Mouse (Mus musculus): ENCODE measurements around the gene Tshr. TPM values are rescaled to one million over a fixed set of nuclear protein-coding genes. Genes with fewer than 3 reads are reported as not detected.
"Not testable (repeated sequence)": the region's sequence is repeated elsewhere in the genome, so short reads cannot be mapped to it uniquely, and the experiment has no call there.

The Tshr gene
- polyA plus RNA-seq (2017; shearing (Covaris generic)) = not detected

GRCm38 (mm10) chr12:91384281-91385017 lies at the start of gene Tshr, which contains the start of gene Cep128:
Gene Tshr (plus strand): TSS chr12:91384563.
Gene Cep128 (minus strand): TSS chr12:91384409.
- peak; percentile 100 for ATAC-seq

GRCm38 (mm10) chr12:91338656-91339055 lies 45.7 kb upstream of the Tshr start:
- ATAC-seq = not testable (repeated sequence)

- no peak for ATAC-seq
Observed at GRCm38 (mm10) chr12:91353783-91354182, 30.6 kb upstream of the Tshr start.

GRCm38 (mm10) chr12:91369173-91369572 lies 15.2 kb upstream of the Tshr start:
- ATAC-seq = no peak

DNA sequence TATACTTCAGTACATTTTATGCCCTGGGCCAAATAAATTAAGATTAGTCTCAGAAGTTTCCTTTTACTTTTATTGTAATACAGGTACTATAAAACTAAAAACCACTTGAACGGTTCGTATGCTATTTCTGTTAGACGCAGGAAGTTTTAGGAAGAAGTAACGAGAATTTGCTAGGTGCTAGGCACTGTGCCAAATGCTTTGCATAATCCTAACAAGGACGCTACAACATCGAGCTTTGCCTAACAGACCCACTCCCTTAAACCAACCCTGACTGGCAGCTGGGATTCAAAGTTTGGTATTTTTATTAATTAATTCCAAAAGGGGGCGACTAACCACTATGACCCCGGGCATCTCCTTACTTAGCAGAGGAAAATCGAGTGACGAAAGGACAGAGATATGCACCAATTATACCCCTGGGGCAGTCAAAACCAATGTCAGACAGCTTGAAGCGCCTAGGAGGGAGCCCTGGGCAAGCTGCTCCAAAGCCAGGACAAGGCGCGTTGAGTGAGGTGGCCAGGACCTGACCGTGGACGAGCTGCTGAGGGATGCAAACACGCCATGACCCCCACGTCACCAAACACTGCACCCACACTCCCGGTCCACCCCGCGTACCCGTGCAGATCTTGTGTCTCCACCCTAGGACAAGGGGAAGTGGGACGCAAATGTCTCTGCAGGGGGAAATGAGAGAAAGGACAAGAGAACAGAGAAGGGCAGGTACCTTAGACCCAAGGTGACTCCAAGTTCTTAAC lies 673 bp upstream of the Tshr start:
- peak; percentile 44 for ATAC-seq

- peak; percentile 88 for ATAC-seq
Observed at GRCm38 (mm10) chr12:91400232-91401048, 16.1 kb downstream of the Tshr start.

GRCm38 (mm10) chr12:91401049-91401352 lies 16.6 kb downstream of the Tshr start:
- no peak for ATAC-seq

GRCm38 (mm10) chr12:91410306-91410705 lies 25.9 kb downstream of the Tshr start:
- ATAC-seq = no peak

- no peak for ATAC-seq
Observed at GRCm38 (mm10) chr12:91412461-91413182, 28.3 kb downstream of the Tshr start.

DNA sequence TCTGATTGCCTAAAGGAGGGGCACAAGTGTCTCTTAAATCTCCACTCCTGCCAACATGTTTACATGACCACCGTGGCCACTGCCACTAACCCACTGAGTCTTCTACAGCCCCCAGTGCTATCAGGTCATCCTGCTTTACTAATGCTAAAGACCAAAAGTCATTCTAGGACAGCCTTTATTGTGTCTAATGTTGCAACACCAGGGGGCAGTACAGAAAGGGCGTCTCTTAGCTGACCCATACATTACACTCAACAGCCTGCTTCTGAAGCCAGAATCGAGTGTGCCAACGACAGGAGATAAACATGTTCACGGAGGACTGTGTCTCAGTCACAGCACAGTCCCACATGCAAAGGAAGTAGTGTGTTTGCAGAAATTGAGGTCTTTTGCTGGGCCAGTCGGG lies 30.7 kb downstream of the Tshr start:
- no peak for ATAC-seq

- ATAC-seq = no peak
Observed at GRCm38 (mm10) chr12:91416828-91417227, 32.5 kb downstream of the Tshr start.

DNA sequence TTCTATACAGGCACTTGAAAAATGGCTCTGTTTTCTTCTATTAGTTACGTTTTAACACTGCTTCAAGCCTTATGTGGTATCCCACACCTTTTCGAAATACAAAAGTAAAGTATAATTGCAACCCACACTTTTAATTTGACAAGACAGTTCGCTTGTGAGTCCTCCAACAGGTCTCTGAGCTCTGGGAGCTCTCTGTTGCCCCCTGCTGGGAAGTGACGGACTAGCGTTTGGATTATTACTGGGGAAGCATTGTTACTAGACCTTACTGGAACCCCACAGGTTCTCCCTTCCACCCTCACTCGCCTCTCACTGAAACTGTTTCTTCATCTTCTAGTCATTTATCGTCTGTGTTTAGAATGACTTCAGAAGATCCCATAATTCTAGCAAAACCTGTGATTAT lies 34.4 kb downstream of the Tshr start:
- peak; percentile 60 for ATAC-seq

DNA sequence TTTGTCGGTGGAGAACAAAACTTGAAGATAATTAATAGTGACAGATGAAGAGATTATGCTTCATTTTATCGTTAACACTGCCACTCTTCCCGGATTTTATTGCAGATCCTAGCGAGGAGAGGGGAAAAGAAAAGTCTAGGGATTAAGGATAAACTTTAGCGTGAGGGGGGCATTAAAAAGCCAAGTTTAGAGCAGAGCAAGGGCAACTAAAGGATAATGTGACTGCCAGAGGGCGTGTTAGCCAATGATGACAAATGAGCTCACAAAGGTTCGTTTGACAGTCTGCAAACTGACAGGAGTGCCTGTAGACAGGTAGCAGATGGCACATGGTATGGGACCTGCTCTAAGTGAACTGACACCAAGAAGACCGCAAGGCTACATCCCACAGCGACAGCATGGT lies 36.9 kb downstream of the Tshr start:
- ATAC-seq = no peak

GRCm38 (mm10) chr12:91423125-91423820 lies 38.9 kb downstream of the Tshr start:
- peak; percentile 93 for ATAC-seq

DNA sequence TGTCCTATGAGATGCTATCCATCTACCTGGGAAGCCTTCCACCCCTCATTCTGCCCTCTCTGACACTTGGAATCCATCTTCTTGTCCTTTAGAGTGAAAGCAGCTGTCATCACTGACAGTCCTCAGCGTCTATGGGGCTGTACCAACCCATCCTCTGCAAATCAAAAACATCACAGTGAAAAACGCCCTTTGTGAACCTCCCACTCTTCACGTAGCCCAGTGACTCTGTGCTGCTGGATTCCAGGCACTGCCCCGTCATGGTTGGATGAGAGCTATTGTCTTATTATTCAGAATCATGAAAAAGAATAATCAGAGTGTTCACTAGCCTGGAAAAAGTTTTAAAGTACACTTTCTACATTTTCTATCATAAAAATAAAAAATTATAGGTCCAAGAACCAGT lies 42.1 kb downstream of the Tshr start:
- no peak for ATAC-seq

DNA sequence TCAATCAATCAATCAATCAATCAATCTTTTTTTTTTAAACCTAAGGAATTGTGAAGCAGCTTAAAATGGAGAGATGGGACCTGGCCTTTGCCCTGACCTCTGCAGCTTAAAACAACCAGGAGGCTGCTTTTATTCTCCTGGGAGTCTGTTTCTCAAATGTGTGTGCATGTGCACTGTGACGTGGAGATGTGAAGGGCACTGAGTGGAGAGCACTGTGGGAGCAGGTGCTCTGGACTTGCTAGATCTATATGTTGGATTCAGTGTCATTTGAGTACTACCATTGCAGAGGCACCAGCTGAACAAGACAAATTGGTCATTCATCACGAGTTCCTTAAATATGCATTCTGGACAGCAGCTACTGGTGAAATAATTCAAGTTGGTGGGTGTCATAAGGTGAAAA lies 42.8 kb downstream of the Tshr start:
- no peak for ATAC-seq

DNA sequence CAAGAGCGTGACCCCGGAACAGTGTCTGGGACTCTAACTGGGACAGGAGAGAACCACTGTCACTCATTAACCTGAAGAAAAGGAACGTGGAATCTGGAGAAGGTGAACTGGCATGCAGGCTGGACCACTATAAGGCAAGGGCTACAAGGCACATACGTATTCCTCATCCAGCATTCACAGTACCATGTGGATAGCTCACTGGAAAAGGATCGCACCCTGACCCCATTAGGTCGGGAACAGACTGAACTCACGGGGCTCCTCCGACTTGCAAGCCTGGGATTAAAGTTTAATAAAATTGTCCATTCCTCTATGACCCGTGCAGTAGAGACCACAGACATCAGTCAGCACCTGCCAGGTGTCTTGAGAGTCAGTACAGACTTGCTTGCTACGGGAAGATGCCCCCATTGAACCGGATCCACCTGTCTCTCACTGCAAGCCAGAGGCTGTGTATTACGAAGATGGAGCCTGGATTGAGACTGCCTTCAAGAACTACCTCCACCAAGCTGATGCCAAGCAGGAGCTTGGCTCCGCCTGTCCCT lies 97.9 kb downstream of the Tshr start:
- ATAC-seq = no peak

- no peak for ATAC-seq
Observed at GRCm38 (mm10) chr12:91486342-91486741, 102.0 kb downstream of the Tshr start.

GRCm38 (mm10) chr12:91488406-91488805 lies 104.0 kb downstream of the Tshr start:
- ATAC-seq = no peak

GRCm38 (mm10) chr12:91495497-91496225 lies 111.3 kb downstream of the Tshr start:
- no peak for ATAC-seq

- no peak for ATAC-seq
Observed at GRCm38 (mm10) chr12:91496226-91496558, 111.8 kb downstream of the Tshr start.

All from inflammation-experienced regulatory T-cells, adult 6 months (primary cell).